Comparison of ENCODE assay signal across 8 mouse cellular contexts in the genomic region with DNA sequence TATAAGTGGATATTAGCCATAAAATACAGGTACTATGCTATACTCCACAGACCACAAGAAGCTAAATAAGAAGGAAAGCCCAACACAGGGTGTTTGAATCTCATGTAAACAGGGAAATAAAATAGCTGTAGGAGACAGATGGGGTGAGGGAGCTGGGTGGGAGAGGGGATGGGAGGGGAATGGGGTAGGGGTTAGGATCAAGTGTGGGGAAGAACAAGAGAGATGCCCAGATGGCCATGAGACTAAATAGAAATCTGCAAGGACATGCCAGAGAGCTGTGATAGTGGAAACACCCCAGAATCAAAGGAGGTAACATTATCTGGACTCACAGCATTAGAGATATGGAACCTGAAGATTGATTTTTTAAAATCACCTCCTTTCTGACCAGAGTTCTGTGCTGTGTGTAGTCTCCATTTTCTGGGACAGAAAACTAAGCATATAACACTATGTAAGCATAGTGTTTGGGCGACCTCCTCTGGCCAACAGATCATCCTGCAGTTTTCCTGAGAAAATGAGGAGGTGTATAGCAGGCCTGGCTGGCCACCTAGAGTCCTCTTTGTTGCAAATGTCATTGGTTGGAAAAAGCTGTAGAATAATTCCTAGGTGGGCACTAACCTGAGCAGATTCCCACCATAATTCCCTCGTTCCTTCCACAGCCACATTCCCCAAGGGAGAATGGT. TPM values are rescaled to one million over a fixed set of nuclear protein-coding genes. Genes with fewer than 3 reads are reported as not detected.
A peak's percentile ranks its signal among the peaks of the same experiment; 100 is the strongest.
DNase-seq lines count a peak whose midpoint lies in the region; ATAC-seq and TF ChIP-seq lines count a peak whose summit lies in the region.

No protein-coding gene starts in this region.

- TF ChIP-seq CTCF in gastrocnemius, adult 2 months (IDR thresholded peaks at IDR 0.05), result peak; percentile 84
- TF ChIP-seq CTCF in embryonic fibroblast, embryonic 13.5 days (IDR thresholded peaks at IDR 0.05; ENCODE audit: borderline replicate concordance, insufficient read depth, low read length), result 0 out of 2 replicates have a peak, but pooled peaks have one; percentile 10

- no peak overlapping the region for H3K4me3 ChIP-seq in gastrocnemius, adult 2 months
- no peak overlapping the region for H3K4me3 ChIP-seq in embryonic fibroblast, embryonic 13.5 days (ENCODE audit: insufficient read depth, low read length)

- no peaks in the 10 kb centered on the region for H3K4me1 ChIP-seq in embryonic fibroblast, embryonic 13.5 days (ENCODE audit: control insufficient read depth, insufficient read depth, low read length)

- ATAC-seq in hematopoietic stem cell, adult 5-6 weeks (replicated peaks in 1 of 2; ENCODE audit: insufficient read depth in 1 of 2, low FRiP score in 2 of 2, low TSS enrichment in 1 of 2, low read depth in 1 of 2, poor library complexity in 2 of 2, severe bottlenecking in 2 of 2), result peak; percentile 76 to 89

- TF ChIP-seq POLR2A in embryonic fibroblast, embryonic 13.5 days (IDR thresholded peaks at IDR 0.05; ENCODE audit: low read depth, low read length), result no peak

- intact Hi-C loops in gastrocnemius, adult 2 months (cut with DNase I), result no loop called here

- peak; percentile 39 for DNase-seq in gastrocnemius, adult 2 months
- DNase-seq in gastrocnemius, adult 8-10 months (ENCODE audit: low spot score in 2 of 2), result no peak
- peak; percentile 28 for DNase-seq in adrenal gland, postnatal 25 days
- DNase-seq in layer of hippocampus, adult 8-10 months (ENCODE audit: low spot score in 2 of 2), result peak; percentile 8 to 25
- DNase-seq in lung, postnatal 10 days, result peak; percentile 55
- DNase-seq in right cerebral cortex, adult 2 months (ENCODE audit: low spot score in 2 of 2), result peak; percentile 50 to 69

- no peak overlapping the region for H3K27ac ChIP-seq in gastrocnemius, adult 2 months
- H3K27ac ChIP-seq in embryonic fibroblast, embryonic 13.5 days (ENCODE audit: insufficient read depth, low read length), result no peak overlapping the region

RNA-seq across cellular contexts. Expression of a gene that starts 34.0 kb away (rescaled TPM):
- 1 to 10 TPM; 2.6 to 3.4 TPM for total RNA-seq in gastrocnemius, adult 2 months (2021)
- total RNA-seq in gastrocnemius, adult 8-10 months (2022), result 1 to 10 TPM; 2.3 to 2.9 (median 2.8) TPM
- total RNA-seq in adrenal gland, postnatal 25 days (2021), result 6.5 and 6.6 TPM in 2 replicates
- polyA plus RNA-seq in embryonic fibroblast, embryonic 13.5 days (2011; ENCODE audit: insufficient read length, low read depth, missing spikeins), result 5.1 and 7.9 TPM in 2 replicates
- total RNA-seq in hematopoietic stem cell, adult 5-6 weeks (2017), result 22.3 and 24.4 TPM in 2 replicates
- total RNA-seq in layer of hippocampus, adult 8-10 months (2022), result 10 to 100 TPM; 14.6 to 17.7 (median 16.9) TPM

RNA-seq across cellular contexts. Expression of a gene that starts 37.1 kb away (rescaled TPM):
- 10 to 100 TPM; 16.7 to 17.4 TPM for total RNA-seq in gastrocnemius, adult 2 months (2021)
- 10 to 100 TPM; 13.9 to 19.7 (median 17.5) TPM for total RNA-seq in gastrocnemius, adult 8-10 months (2022)
- 19.5 and 21.8 TPM in 2 replicates for total RNA-seq in adrenal gland, postnatal 25 days (2021)
- 33.0 and 54.1 TPM in 2 replicates for polyA plus RNA-seq in embryonic fibroblast, embryonic 13.5 days (2011; ENCODE audit: insufficient read length, low read depth, missing spikeins)
- 92.2 and 113 TPM in 2 replicates for total RNA-seq in hematopoietic stem cell, adult 5-6 weeks (2017)
- total RNA-seq in layer of hippocampus, adult 8-10 months (2022), result 10 to 100 TPM; 30.4 to 34.4 (median 31.5) TPM

Comparison
In these comparisons a context has a peak if more than half of its experiments do, and no peak if none do; other contexts are left out.
1. DNase-seq: peak in gastrocnemius, adult 2 months (single experiment), adrenal gland, postnatal 25 days (single experiment), layer of hippocampus, adult 8-10 months (2 of 2), lung, postnatal 10 days (single experiment) and right cerebral cortex, adult 2 months (2 of 2); none in gastrocnemius, adult 8-10 months (0 of 2).